ENCODE assay signal across 19 mouse cellular contexts in genomic region chr1:176349909-176350495, GRCm38 (mm10).
DNase-seq lines count a peak whose midpoint lies in the region; ATAC-seq and TF ChIP-seq lines count a peak whose summit lies in the region.
"Had no signal": no experiment of that assay in that cellular context is flagged by ENCODE, and none has a peak within 500 bp of the region (broad histone marks: within the 10 kb centered on the region; RNA-seq: fewer than 3 reads in every experiment).

No protein-coding gene starts in this region.

- peak; percentile 48 for DNase-seq in forebrain, embryonic 14.5 days (ENCODE audit: low spot score)
- no peak for DNase-seq in forebrain, embryonic 11.5 days (ENCODE audit: low spot score)
- DNase-seq in kidney, postnatal 14 days, result no peak
- DNase-seq in brain, embryonic 14.5 days (ENCODE audit: low read depth), result peak; percentile 63
- DNase-seq in cerebellum, adult 11 months, result no peak
- DNase-seq: adrenal gland, adult 2 months; adrenal gland, postnatal 25 days; cerebellum, adult 8-10 months; cerebellum, postnatal 14 days; embryo, embryonic 11 days; gastrocnemius, adult 2 months; gastrocnemius, postnatal 25 days had no signal

- H3K4me2 ChIP-seq in forebrain, embryonic 14.5 days (ENCODE audit: low read length), result no peak overlapping the region
- no peak overlapping the region for H3K4me2 ChIP-seq in forebrain, embryonic 11.5 days (ENCODE audit: low read depth, low read length, severe bottlenecking)
- H3K4me2 ChIP-seq in kidney, embryonic 16.5 days (replicated peaks; ENCODE audit: low read depth, low read length), result no peak overlapping the region
- H3K4me2 ChIP-seq: embryonic facial prominence, embryonic 15.5 days; heart, embryonic 12.5 days; hindbrain, embryonic 15.5 days had no signal

- no peak overlapping the region for H3K9ac ChIP-seq in forebrain, embryonic 14.5 days (ENCODE audit: low read length)
- no peak overlapping the region for H3K9ac ChIP-seq in forebrain, embryonic 11.5 days (ENCODE audit: low read length)
- H3K9ac ChIP-seq in kidney, embryonic 16.5 days (replicated peaks; ENCODE audit: low read length), result no peak overlapping the region
- H3K9ac ChIP-seq: embryonic facial prominence, embryonic 15.5 days; heart, embryonic 12.5 days; hindbrain, embryonic 15.5 days had no signal

- no peaks in the 10 kb centered on the region for H3K27me3 ChIP-seq in forebrain, embryonic 14.5 days (replicated peaks; ENCODE audit: control insufficient read depth, insufficient read depth, low read length)
- no peaks in the 10 kb centered on the region for H3K27me3 ChIP-seq in forebrain, embryonic 11.5 days (ENCODE audit: control insufficient read depth, insufficient read depth, low read length)
- no peaks in the 10 kb centered on the region for H3K27me3 ChIP-seq in kidney, embryonic 16.5 days (ENCODE audit: insufficient read depth, low read length)
- H3K27me3 ChIP-seq: embryonic facial prominence, embryonic 15.5 days; heart, embryonic 12.5 days; hindbrain, embryonic 15.5 days had no signal

- no peak for TF ChIP-seq CTCF in brain, embryonic 14.5 days (IDR thresholded peaks at IDR 0.05; ENCODE audit: borderline replicate concordance, extremely low read depth, insufficient read depth, insufficient read length)

- H3K4me1 ChIP-seq in forebrain, embryonic 14.5 days (ENCODE audit: control insufficient read depth, insufficient read depth, low read length), result peaks cover 3% of the 10 kb centered on the region
- H3K4me1 ChIP-seq in forebrain, embryonic 11.5 days (replicated peaks; ENCODE audit: control insufficient read depth, insufficient read depth, low read length), result no peaks in the 10 kb centered on the region
- no peaks in the 10 kb centered on the region for H3K4me1 ChIP-seq in kidney, embryonic 16.5 days (ENCODE audit: insufficient read depth, low read length)
- H3K4me1 ChIP-seq: embryonic facial prominence, embryonic 15.5 days; heart, embryonic 12.5 days had no signal

- 16% methylated on average over 2 of the region's 2 CpGs for WGBS in forebrain, embryonic 14.5 days
- WGBS in forebrain, embryonic 11.5 days, result 55% methylated on average over 2 of the region's 2 CpGs
- WGBS in kidney, embryonic 16.5 days, result 34% methylated on average over 2 of the region's 2 CpGs

- H3K9me3 ChIP-seq in forebrain, embryonic 14.5 days (replicated peaks; ENCODE audit: control insufficient read depth, low read length), result no peaks in the 10 kb centered on the region
- no peaks in the 10 kb centered on the region for H3K9me3 ChIP-seq in forebrain, embryonic 11.5 days (ENCODE audit: control insufficient read depth, low read length)
- no peaks in the 10 kb centered on the region for H3K9me3 ChIP-seq in kidney, embryonic 16.5 days (ENCODE audit: low read length)
- H3K9me3 ChIP-seq: embryonic facial prominence, embryonic 15.5 days; heart, embryonic 12.5 days; hindbrain, embryonic 10.5 days; hindbrain, embryonic 15.5 days had no signal

- no peak overlapping the region for H3K27ac ChIP-seq in forebrain, embryonic 14.5 days (ENCODE audit: low read depth, low read length)
- no peak overlapping the region for H3K27ac ChIP-seq in forebrain, embryonic 11.5 days (ENCODE audit: low read depth, low read length)
- no peak overlapping the region for H3K27ac ChIP-seq in kidney, embryonic 16.5 days (ENCODE audit: low read length)
- H3K27ac ChIP-seq: embryonic facial prominence, embryonic 15.5 days; gastrocnemius, adult 2 months; hindbrain, embryonic 10.5 days; hindbrain, embryonic 15.5 days had no signal

- H3K4me3 ChIP-seq in forebrain, embryonic 14.5 days (ENCODE audit: low read depth, low read length), result no peak overlapping the region
- no peak overlapping the region for H3K4me3 ChIP-seq in forebrain, embryonic 11.5 days (ENCODE audit: low read depth, low read length)
- H3K4me3 ChIP-seq in kidney, embryonic 16.5 days (ENCODE audit: low read length), result no peak overlapping the region
- H3K4me3 ChIP-seq: embryonic facial prominence, embryonic 15.5 days; erythroblast, embryonic 14.5 days; gastrocnemius, adult 2 months; heart, embryonic 12.5 days; hindbrain, embryonic 10.5 days; hindbrain, embryonic 15.5 days had no signal

- TF ChIP-seq POLR2A in brain, embryonic 14.5 days (IDR thresholded peaks at IDR 0.05; ENCODE audit: borderline replicate concordance, extremely low read depth, insufficient read depth, insufficient read length, poor library complexity, severe bottlenecking), result no peak

- no peaks in the 10 kb centered on the region for H3K36me3 ChIP-seq in forebrain, embryonic 14.5 days (ENCODE audit: control insufficient read depth, insufficient read depth, low read length)
- H3K36me3 ChIP-seq in forebrain, embryonic 11.5 days (ENCODE audit: control insufficient read depth, insufficient read depth, low read length), result no peaks in the 10 kb centered on the region
- H3K36me3 ChIP-seq in kidney, embryonic 16.5 days (ENCODE audit: insufficient read depth, low read length), result no peaks in the 10 kb centered on the region
- H3K36me3 ChIP-seq: embryonic facial prominence, embryonic 15.5 days; heart, embryonic 12.5 days; hindbrain, embryonic 10.5 days; hindbrain, embryonic 15.5 days had no signal

- no peak; the same call in 1 of the 2 replicates for ATAC-seq in forebrain, embryonic 14.5 days
- no peak for ATAC-seq in forebrain, embryonic 11.5 days (replicated peaks; ENCODE audit: low FRiP score)
- peak; percentile 63 for ATAC-seq in kidney, embryonic 16.5 days (ENCODE audit: low FRiP score, low TSS enrichment)
- ATAC-seq: inflammation-experienced regulatory T-cells, adult 6 months had no signal

Comparison
In these comparisons a context has a peak if more than half of its experiments do, and no peak if none do; other contexts are left out.
1. DNase-seq: peak in forebrain, embryonic 14.5 days (single experiment) and brain, embryonic 14.5 days (single experiment); none in forebrain, embryonic 11.5 days (single experiment), kidney, postnatal 14 days (single experiment) and cerebellum, adult 11 months (single experiment).